Mouse (Mus musculus): ENCODE data around the gene Mrtfb.

The Mrtfb gene

DNA sequence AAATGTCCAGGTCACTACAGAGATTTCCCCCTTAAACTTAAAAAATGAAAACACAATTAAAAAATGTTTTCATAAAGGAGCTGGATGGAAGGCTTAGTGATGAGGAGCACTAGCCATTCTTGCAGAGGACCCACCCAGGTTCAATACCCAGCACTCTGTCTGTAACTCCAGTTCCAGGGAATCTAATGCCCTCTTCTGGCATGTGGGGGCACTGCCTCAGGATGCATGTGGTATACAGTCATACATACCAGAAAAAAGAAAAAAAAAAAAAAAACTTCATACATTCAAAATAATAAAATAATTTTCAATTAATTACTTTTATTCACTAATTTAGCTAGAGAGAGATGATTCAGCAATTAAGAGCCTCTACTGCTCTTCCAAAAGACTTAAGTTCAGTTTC, 95.0 kb downstream of the Mrtfb start:
- no peak for DNase-seq (ENCODE audit: low spot score)

DNA sequence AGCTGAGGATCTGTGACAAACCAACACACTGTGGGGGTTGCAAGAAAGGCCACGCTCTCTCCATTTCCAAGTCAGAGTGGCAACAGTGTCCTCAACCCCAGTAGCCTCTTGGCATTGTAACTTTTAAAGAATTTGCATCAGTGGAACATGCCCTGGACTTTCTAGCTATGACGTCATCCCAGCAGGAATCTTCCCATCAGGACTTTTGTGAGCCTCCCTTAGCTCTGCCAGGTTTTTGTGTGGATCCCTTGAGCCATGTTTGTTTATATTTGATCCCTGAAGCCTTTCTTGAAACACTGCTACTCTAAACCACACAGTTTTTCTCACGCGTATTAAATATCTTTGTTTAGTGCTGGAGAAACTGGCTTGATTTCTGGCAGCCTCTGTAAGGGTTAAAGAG, 97.6 kb downstream of the Mrtfb start:
- no peak for DNase-seq (ENCODE audit: low spot score)

DNA sequence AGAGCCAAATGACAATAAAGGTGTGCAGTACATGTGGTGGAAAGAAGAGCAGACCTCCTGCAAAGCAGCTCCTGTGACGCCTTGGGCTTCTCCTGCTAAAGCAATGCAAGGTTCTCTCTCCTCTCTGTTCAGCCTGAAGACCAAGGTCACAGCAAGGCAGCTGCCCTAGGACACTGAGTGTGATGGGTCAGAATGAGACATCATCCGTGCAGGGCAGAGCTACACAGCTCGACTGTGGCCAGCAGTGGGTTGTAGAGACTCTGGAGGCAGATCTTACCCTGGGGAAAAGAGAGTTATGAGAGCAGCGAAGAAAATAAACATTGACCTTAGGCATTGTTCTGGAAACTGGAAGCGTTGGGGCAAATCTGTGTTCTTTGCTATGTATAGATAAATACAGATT, 98.2 kb downstream of the Mrtfb start:
- DNase-seq (ENCODE audit: low spot score) = no peak

DNA sequence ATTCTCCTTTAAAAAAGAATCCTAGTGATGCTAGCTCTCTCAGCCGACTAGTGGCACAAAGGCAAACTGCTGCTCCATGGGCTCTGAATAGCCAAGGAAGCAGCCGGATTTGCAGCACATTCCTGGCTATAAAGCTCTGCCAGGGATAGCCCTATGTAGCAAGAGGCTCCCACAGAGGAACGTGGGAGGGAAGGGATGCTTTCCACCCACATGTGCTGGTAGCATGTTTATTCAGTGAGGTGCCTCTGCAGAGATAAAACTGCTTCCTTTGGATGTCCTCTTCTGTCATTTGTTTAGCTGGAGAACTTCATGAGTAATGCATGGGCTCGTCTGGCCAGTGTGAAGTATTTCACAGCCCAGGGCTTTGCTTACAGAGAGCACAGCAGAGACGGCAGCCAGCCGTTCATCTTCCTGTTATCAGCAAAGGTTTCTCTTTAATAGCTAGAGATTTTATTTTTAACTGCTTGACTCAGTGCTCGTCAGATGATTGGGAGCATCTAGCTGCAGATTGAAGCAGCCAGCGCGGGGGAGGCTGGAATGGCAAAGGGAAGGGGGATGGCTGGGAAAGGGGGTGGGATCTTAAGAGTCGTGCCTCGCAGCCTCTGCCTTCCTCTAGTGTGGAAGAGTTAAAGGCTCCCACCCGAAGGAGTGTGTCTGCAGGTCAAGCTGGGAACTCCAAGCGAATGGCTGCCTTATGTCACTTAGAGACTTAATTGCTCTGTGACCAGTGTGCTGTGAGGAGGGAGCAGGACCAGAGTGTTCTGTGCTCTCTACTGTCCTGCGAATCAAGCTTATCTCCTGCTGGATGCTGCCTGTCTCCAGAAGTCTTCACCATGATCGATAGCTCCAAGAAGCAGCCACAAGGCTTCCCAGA, 101.8 kb downstream of the Mrtfb start:
- DNase-seq (ENCODE audit: low spot score) = no peak

DNA sequence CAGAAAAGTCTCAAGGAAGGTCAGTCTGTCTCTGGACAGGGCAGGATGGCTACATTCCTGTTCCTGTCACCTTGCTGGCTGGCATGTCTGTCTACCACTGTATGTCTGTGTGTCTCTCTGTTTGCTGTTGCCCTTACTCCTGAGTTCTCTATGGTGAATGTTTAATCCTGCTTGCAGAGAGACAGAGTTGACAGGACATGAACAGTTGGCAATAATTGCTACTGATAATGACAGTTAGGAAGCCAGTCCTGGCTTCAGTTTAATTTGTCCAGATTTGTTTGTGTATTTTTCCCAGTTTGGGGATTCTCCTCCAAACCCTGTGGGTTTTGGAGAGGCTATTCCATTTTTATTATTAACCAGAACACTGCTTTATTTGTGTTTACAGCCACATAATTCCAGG, 102.5 kb downstream of the Mrtfb start:
- DNase-seq (ENCODE audit: low spot score) = no peak

DNA sequence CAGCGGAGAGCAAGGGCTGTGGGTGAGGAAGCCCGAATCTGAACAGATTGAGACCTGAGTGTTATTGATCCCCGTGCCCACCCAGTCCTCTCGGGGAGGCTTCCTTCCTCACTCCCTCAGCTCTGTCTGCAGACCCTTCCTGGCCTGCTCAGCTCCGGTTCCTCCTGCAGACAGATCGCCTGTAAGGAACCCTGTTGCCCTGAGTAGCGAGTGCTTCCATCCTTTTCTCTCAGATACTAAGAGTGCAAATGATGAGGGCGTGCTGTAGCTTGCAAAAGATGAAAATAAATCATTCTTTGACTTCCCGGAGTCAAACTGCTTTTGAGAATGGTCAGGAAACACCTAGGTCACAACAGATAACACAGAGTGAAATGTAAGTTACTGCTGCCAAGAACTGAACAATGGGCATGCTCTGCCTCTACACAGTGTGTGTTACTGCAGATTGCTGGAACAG, 103.2 kb downstream of the Mrtfb start:
- no peak for DNase-seq (ENCODE audit: low spot score)

DNA sequence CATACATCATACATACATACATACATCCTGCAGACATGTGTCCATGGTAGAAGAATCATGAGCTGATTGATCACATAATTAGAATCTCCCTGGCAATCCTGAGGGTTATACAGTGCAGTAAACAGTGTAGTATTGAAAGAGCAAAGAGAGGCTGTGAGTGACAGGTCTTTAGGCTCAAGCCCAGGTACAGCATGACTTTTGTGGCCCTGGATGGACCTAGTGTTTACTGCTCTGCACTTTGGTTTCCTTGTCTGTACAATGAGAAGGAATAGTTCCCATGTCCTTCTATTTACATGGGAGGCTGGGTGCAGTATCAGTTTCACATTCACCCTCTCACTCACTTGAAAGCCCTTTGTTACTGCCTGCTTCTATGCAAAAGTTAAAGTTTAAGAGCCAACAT, 103.9 kb downstream of the Mrtfb start:
- no peak for DNase-seq (ENCODE audit: low spot score)

DNA sequence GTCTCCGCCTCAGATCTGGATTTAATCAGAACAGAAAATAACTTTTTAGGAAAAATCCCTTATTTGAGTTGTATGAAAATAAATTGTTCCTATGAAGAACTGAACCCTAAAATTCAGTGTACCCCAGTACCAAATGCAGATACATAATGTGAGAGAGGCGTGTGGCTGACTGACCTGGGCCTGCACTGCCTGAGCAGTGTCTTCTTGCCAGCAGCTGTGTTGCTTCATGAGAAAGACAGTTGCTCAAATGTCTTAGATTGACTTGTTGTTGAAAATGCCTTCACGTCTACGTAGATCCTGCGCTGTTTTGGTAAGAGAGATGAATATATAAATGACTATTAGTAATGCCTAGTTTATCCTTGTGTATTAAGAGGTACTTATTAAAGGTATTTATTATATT, 104.6 kb downstream of the Mrtfb start:
- no peak for DNase-seq (ENCODE audit: low spot score)

DNA sequence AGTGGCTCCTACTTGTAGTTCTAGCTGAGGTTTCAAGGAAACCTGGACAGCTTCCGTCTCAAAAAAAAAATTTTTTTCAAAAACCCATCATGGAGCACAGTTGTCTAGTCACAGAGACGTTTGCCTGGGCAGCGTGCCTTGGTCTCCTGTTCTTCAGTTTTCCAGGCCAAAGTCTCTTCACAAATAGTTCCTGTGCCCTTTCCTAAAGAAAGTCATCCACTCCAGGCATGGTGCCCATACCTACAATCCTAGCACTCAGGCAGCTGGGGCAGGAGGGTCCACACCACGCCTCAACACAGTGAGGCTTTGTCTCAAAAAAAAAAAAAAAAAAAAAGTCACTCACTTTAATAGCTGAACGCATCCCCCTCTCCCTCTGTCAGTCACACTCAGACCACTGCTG, 106.9 kb downstream of the Mrtfb start:
- DNase-seq (ENCODE audit: low spot score) = no peak

DNA sequence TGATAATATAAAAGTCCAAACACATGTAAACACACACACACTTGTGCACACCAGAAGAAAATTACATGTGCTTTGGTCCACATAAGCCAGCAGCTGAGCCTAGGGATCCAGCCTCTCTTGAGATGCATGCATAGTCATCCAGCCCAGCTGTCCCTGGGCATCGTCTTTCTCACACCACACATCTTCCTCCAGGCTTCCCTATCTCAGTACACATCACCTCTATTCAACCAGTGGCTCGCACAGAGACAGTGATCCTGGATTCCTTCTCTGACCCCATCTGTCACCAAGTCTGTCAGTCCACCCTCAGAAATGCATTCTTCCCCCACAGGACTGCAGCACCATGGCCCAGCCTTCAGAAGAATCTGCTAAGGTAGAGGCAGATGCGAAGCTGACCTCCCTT, 107.9 kb downstream of the Mrtfb start:
- DNase-seq (ENCODE audit: low spot score) = no peak

DNA sequence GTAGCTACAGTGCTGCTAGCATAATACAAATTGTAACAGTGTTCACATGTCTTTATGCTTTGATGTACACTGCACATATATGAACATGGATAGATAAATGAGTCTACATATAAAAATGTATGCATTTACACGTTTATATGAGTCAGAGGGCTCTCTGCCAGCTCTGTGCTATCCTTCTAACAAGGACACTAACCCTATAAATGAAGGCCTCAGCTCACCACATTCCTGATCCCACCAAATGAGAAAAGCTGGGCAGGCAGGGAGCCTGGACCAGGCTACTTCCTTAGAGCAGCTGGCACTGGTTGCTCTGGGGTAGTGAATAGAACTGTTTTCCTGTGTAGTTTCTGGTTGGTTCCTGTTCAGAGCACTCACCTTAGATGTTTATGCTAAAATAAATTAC, 110.0 kb downstream of the Mrtfb start:
- no peak for DNase-seq (ENCODE audit: low spot score)

DNA sequence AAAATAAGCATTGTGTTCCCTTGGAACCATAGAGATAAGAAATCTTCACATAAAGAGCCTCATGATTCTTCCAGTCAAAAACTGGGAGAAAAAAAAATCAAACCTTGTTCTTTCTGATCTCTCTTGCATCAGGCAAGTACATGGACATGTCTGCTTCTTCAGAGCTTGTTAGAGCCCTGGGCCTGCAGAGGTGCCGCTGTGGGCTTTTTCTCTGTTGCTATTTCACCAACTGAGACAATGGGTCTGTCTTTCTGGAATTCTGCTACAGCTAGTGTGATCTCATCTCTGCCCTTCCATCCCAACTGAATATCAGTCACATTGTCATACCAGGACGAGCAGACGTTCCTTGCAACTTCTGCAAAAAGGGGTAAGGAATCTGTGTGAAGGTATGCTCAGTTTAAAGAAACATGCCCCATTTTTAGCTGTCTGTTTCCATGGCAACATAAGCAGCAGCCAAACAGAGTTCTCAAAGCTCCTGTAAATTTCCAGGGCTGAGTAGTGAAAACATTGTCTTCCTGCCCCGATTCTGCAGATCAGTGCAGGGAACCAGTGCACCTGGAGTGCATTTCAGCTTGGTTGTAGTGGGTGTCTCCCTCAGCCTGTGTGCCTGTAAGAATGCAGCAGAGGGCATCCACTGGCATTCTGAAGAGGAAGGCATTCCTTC, 110.7 kb downstream of the Mrtfb start:
- DNase-seq (ENCODE audit: low spot score) = no peak

DNA sequence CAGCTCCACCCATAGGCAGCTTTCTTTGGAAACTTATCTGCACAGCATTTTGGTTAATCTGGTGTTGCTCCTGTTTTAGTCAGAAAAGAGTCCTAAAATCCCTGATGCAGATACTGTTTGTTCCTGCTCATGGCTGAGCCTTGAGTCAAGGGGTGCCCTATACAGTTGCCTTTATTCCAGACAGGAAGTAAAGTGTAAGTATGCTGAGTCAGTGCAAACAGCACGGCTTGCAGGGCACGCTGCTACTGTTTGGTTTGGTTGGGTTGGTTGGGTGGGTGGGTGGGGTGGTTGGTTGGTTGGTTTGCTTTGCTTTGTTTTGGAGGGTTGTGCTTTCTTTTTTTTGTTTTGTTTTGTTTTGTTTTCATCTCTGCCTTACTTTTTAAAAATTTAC, 111.2 kb downstream of the Mrtfb start:
- no peak for DNase-seq (ENCODE audit: low spot score)

DNA sequence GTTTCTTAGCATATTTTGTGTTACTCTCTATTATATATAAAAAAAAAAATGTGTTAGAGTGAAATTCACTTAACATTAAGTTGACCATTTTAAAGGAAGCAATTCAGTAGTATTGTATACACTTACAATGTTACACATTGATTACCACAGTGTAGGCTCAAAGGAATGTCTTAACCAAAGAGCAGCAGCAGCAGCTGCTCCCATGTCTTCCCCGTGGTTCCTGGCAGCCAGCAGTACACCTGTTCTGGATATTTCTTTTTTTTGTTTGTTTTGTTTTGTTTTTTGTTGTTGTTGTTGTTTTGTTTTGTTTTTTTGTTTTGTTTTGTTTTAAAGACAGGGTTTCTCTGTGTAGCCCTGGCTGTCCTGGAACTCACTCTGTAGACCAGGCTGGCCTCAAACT, 112.4 kb downstream of the Mrtfb start:
- DNase-seq (ENCODE audit: low spot score) = no peak

DNA sequence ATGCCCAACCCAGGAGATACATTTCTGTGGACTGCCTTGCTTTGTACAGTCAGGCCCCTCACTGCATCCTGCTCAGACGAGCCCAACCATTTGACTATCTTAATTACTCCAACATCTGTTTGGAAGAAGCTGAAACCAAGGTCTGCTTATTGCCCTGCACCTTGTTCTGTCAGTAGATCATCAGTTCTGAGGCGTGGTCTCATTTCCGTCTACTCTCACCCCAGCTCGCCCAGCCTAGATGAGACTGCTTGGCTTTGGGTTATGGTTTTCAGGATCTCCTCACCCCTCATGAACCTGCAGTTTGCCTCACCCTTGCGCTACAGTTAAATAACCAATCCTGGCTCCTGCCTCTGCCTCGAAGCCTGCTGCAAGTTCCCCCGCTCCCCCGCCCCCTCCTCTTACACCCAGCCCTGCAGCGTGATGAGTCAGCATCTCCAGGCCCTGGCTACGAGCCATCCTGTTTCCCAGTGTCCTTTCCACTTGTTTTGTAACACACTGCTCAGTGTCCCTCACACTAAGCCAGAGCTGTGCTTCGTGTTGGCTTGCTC, 115.5 kb downstream of the Mrtfb start:
- DNase-seq (ENCODE audit: low spot score) = no peak

DNA sequence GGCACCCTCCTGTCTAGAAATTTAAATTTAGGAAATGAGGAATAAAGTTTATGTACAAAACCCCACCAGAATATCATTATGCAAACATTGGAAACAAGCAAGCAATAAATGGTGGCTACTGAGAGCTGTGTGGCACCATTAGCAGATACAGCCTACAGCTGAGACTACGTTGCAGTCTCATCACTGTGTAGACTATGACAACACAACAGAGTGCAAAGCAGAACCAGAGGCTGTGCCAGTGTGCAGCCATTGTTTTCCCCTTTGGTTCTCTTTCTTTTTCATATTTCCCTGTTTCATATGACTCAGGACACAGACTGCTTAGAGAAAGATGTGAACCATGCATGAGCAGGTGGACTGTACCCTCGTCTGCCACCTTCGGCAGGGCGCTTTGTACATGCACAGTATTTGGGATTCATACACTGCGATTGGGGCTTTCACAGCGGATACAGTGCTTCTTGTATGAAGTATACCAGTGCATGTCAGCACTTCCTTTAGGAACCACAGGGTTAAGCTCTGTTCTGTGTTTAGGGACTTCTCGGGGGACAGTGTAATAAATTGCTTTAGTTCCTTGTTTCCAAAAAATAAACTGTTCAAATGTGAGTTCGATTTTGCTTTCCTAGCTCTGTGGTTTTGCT, 116.7 kb downstream of the Mrtfb start:
- no peak for DNase-seq (ENCODE audit: low spot score)

DNA sequence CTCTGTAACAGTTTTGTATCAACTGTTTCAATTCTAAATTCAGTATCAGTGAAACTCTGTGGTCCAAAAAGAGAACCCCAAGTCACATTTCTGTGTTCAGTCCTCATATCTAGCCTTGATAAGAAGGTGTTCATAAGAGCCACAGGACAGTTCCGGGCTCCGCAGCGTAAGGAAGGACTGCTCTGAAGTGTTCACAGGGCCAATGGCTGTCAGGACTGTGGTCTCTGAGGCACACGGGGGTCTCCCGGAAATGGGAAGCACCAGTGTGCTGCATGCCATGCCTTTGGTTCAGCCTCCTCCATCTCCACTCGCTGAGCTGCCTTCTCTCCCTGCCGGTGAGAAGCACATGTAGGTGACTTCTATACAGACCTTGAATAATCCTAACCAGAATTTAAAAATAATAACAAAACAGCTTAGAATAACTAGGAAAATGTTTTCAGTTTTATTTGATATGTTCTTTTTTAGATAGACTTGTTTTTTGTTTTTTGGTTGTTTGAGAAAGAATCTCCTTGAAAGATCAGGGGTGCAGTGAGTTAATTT, 120.7 kb downstream of the Mrtfb start:
- DNase-seq (ENCODE audit: low spot score) = no peak

DNA sequence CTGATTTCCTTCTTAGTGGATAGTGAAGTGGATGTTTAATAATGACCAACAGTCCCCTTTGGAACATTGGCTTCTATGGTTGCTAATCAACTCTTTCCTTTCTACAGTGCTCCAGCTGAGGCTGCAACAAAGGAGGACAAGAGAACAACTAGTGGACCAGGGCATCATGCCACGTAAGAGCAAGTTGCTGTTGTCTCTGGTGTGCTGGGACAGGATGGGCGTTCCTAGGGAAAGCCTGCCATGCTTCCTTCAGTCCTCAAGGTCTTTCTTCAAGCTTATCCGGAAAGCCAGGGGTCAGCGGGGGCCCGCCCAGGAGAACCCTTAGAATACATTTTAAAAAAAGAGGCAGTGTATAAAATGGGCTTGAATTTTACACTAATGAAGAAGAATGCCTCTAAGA, 121.9 kb downstream of the Mrtfb start:
- DNase-seq (ENCODE audit: low spot score) = no peak

DNA sequence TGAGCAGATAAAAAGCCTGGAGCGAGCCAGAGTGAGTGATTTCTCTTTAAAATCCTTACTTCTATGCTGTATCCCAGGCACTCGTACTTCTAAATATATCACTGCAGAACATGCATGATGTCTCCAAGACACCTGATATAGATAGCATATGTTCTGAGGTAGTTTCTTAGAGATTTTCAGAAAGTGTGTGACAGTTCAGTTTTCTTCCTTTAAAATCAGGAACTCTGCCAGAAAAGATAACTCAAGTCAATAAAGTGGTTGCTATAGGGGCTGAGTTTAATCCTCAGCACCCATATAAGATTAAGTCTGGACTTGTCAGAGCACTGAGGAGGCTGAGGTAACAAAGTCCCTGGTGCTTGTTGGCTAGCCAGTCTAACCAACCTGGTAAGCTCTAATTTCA, 123.6 kb downstream of the Mrtfb start:
- DNase-seq (ENCODE audit: low spot score) = no peak

DNA sequence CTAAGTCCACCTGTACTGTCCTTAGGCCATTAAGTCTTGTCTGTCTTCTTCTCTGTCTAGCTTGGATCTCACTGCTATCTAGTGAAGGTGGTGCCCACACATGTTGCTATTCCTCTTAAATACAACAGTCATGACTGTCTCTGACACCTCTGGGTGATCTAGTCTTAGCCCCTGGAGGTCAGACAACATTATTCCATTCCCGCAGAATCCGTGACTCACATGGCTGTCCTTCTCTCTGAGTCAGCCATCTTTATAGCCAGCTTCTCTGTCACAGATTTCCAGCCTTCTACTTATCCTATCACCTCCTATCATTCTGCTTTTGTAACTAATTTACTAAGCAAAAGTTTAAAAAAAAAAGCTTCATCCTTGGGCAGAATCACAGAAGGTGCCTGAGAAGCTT, 125.5 kb downstream of the Mrtfb start:
- no peak for DNase-seq (ENCODE audit: low spot score)

DNA sequence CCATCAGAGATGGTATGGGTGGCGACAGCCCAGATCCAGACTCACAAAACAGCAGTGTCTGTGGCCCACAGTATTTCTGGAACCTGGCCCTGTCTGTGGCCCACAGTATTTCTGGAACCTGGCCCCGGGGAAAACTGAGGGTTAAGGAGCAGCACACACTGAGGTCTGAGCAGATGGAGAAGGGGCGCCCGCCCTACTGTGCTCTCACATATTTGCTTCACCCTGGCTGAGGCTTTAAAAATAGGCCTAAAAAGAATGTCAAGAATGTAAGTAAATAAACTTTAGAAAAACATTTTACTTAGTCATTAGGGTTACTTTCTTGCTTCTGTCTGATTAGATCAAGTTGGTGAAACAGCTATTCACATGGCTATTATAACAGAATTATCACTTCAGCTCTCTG, 131.0 kb downstream of the Mrtfb start:
- no peak for DNase-seq (ENCODE audit: low spot score)

DNA sequence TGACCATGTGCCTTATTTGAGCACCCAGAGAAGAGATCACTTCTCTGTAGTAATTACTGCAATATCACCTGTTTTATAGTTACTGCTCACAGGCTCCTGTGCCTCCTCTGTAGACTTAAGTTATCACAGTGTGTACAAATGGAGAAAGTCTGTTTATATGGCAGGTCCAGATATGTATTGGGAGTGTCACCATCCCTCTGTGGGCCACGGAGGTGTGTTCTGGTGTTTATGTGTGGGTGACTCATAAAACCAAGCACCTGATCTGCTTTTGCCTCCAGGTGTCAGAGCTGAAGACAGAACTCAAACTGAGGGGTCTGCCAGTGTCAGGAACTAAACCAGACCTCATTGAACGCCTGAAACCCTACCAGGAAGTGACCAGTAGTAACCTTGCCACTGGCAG, 144.1 kb downstream of the Mrtfb start:
- DNase-seq (ENCODE audit: low spot score) = no peak

DNA sequence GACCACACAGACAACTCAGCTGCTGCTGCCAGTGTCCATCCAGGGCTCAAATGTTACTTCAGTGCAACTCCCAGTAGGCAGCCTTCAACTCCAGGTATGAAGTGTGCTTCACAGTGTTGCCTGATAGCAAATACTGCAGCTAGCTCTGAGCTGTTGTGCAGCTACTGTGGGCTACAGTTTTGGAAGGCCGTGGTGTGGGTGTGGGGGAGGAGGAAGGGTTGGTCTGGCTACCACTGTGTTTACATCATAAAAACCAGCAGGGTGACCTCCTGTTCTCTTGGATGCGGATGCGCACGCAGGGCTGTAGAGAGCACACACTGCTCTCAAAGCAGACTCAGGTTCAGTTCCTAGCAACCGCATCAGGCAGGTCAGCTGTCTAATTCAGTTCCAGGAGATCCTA, 145.3 kb downstream of the Mrtfb start:
- no peak for DNase-seq (ENCODE audit: low spot score)
